Mouse (Mus musculus): Measurements from ENCODE around the gene Kif2b. TPM values are rescaled to one million over a fixed set of nuclear protein-coding genes. Genes with fewer than 3 reads are reported as not detected.

Gene Kif2b
- not detected in 2 replicates for polyA plus RNA-seq (2012; rRNA removed)
- not detected in 2 replicates for polyA plus RNA-seq (2014; fragmentation: Nextera tagmentation; extraction: Ambion mirVana)

GRCm38 (mm10) chr11:91577317-91577716 is at the start of gene Kif2b:
Kif2b (minus strand) TSS chr11:91577558.
- Histone ChIP-seq H3K27ac (no peak within 1 kb of the TSS), H3K4me1 (replicated peaks; ENCODE audit: control insufficient read depth in 2 of 2, insufficient read depth in 2 of 2, low read length in 1 of 2) (no peaks in the 10 kb centered on the region), H3K4me2 (ENCODE audit: low read depth) (no peak within 1 kb of the TSS), H3K9ac (replicated peaks) (no peak within 1 kb of the TSS), H3K36me3 (replicated peaks; ENCODE audit: control insufficient read depth, insufficient read depth, low read depth) (no peaks in the 10 kb centered on the region), H3K27me3 (ENCODE audit: control insufficient read depth, insufficient read depth, low read length) (no peaks in the 10 kb centered on the region), H3K4me3 (ENCODE audit: insufficient read depth in 1 of 2, low read depth in 2 of 2, low read length in 2 of 2) (no peak within 1 kb of the TSS), H3K9me3 (ENCODE audit: control insufficient read depth, low read length) (no peaks in the 10 kb centered on the region)
- no peak for DNase-seq (ENCODE audit: low read depth in 3 of 3, low spot score in 3 of 3)
- WGBS (ENCODE audit: insufficient replicate concordance) = 70% methylated on average over 9 of the region's 9 CpGs
- ATAC-seq (ENCODE audit: insufficient read depth) = no peak
- TF ChIP-seq EP300 (IDR thresholded peaks at IDR 0.05; ENCODE audit: low read depth) = no peak
- TF ChIP-seq CTCF (IDR thresholded peaks at IDR 0.05; ENCODE audit: low read depth) = no peak

GRCm38 (mm10) chr11:91593088-91593487 is 15.7 kb upstream of the Kif2b start:
- TF ChIP-seq EP300 (IDR thresholded peaks at IDR 0.05; ENCODE audit: low read depth) (no peak), CTCF (IDR thresholded peaks at IDR 0.05; ENCODE audit: low read depth) (no peak)
- Histone ChIP-seq H3K9ac (replicated peaks) (no peak overlapping the region), H3K27me3 (ENCODE audit: control insufficient read depth, insufficient read depth, low read length) (no peaks in the 10 kb centered on the region), H3K36me3 (replicated peaks; ENCODE audit: control insufficient read depth, insufficient read depth, low read depth) (no peaks in the 10 kb centered on the region), H3K4me3 (ENCODE audit: insufficient read depth in 1 of 2, low read depth in 2 of 2, low read length in 2 of 2) (no peak overlapping the region), H3K4me1 (replicated peaks; ENCODE audit: control insufficient read depth in 2 of 2, insufficient read depth in 2 of 2, low read length in 1 of 2) (no peaks in the 10 kb centered on the region), H3K4me2 (ENCODE audit: low read depth) (no peak overlapping the region), H3K9me3 (ENCODE audit: control insufficient read depth, low read length) (no peaks in the 10 kb centered on the region), H3K27ac (no peak overlapping the region)
- WGBS (ENCODE audit: insufficient replicate concordance) = 55% methylated on average over 3 of the region's 3 CpGs
- ATAC-seq (ENCODE audit: insufficient read depth) (no peak), DNase-seq (ENCODE audit: low read depth in 3 of 3, low spot score in 3 of 3) (no peak)

GRCm38 (mm10) chr11:91576856-91577255 is 502 bp downstream of the Kif2b start:
- ATAC-seq (ENCODE audit: insufficient read depth) (no peak), DNase-seq (ENCODE audit: low read depth in 3 of 3, low spot score in 3 of 3) (no peak)
- Histone ChIP-seq H3K4me3 (ENCODE audit: insufficient read depth in 1 of 2, low read depth in 2 of 2, low read length in 2 of 2) (no peak overlapping the region), H3K4me2 (ENCODE audit: low read depth) (no peak overlapping the region), H3K9ac (replicated peaks) (no peak overlapping the region), H3K27me3 (ENCODE audit: control insufficient read depth, insufficient read depth, low read length) (no peaks in the 10 kb centered on the region), H3K4me1 (replicated peaks; ENCODE audit: control insufficient read depth in 2 of 2, insufficient read depth in 2 of 2, low read length in 1 of 2) (no peaks in the 10 kb centered on the region), H3K9me3 (ENCODE audit: control insufficient read depth, low read length) (no peaks in the 10 kb centered on the region), H3K36me3 (replicated peaks; ENCODE audit: control insufficient read depth, insufficient read depth, low read depth) (no peaks in the 10 kb centered on the region), H3K27ac (no peak overlapping the region)
- 78% methylated on average over 19 of the region's 19 CpGs for WGBS (ENCODE audit: insufficient replicate concordance)
- no peak for TF ChIP-seq CTCF (IDR thresholded peaks at IDR 0.05; ENCODE audit: low read depth)
- no peak for TF ChIP-seq EP300 (IDR thresholded peaks at IDR 0.05; ENCODE audit: low read depth)

DNA sequence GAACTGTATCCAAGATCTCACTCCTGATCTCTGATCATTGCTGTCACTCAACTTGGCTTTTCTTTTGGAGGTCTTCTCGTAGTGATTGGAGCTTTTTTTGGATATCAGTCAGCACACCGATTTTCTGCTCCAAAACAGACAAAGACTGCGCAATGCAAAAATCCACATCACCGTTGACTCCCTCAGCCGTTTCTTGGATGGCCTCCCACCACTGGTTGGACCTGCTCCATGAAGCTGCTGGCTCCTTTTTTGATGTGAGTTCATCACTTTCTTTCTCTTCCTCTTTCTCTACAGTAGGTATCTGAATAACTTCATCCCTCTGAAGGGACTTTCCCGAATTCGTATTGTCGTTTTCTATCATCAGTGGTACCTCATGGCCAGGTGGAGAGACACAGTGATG is 2.0 kb downstream of the Kif2b start:
- TF ChIP-seq EP300 (IDR thresholded peaks at IDR 0.05; ENCODE audit: low read depth) (no peak), CTCF (IDR thresholded peaks at IDR 0.05; ENCODE audit: low read depth) (no peak)
- no peak for ATAC-seq (ENCODE audit: insufficient read depth)
- no peak overlapping the region for H3K9ac ChIP-seq (replicated peaks)
- WGBS (ENCODE audit: insufficient replicate concordance) = 62% methylated on average over 8 of the region's 8 CpGs
- H3K9me3 ChIP-seq (ENCODE audit: control insufficient read depth, low read length) = no peaks in the 10 kb centered on the region
- H3K4me3 ChIP-seq (ENCODE audit: insufficient read depth in 1 of 2, low read depth in 2 of 2, low read length in 2 of 2) = no peak overlapping the region
- H3K27me3 ChIP-seq (ENCODE audit: control insufficient read depth, insufficient read depth, low read length) = no peaks in the 10 kb centered on the region
- H3K4me2 ChIP-seq (ENCODE audit: low read depth) = no peak overlapping the region
- DNase-seq (ENCODE audit: low read depth in 3 of 3, low spot score in 3 of 3) = no peak
- H3K27ac ChIP-seq = no peak overlapping the region
- H3K36me3 ChIP-seq (replicated peaks; ENCODE audit: control insufficient read depth, insufficient read depth, low read depth) = no peaks in the 10 kb centered on the region
- H3K4me1 ChIP-seq (replicated peaks; ENCODE audit: control insufficient read depth in 2 of 2, insufficient read depth in 2 of 2, low read length in 1 of 2) = no peaks in the 10 kb centered on the region

- DNase-seq (ENCODE audit: low read depth in 3 of 3, low spot score in 3 of 3) (no peak), ATAC-seq (ENCODE audit: insufficient read depth) (no peak)
- H3K9ac ChIP-seq (replicated peaks) = no peak overlapping the region
- no peaks in the 10 kb centered on the region for H3K9me3 ChIP-seq (ENCODE audit: control insufficient read depth, low read length)
- H3K36me3 ChIP-seq (replicated peaks; ENCODE audit: control insufficient read depth, insufficient read depth, low read depth) = no peaks in the 10 kb centered on the region
- no peak overlapping the region for H3K4me3 ChIP-seq (ENCODE audit: insufficient read depth in 1 of 2, low read depth in 2 of 2, low read length in 2 of 2)
- no peak overlapping the region for H3K4me2 ChIP-seq (ENCODE audit: low read depth)
- TF ChIP-seq CTCF (IDR thresholded peaks at IDR 0.05; ENCODE audit: low read depth) (no peak), EP300 (IDR thresholded peaks at IDR 0.05; ENCODE audit: low read depth) (no peak)
- H3K27ac ChIP-seq = no peak overlapping the region
- no peaks in the 10 kb centered on the region for H3K27me3 ChIP-seq (ENCODE audit: control insufficient read depth, insufficient read depth, low read length)
- 9% methylated on average over 3 of the region's 3 CpGs for WGBS (ENCODE audit: insufficient replicate concordance)
- no peaks in the 10 kb centered on the region for H3K4me1 ChIP-seq (replicated peaks; ENCODE audit: control insufficient read depth in 2 of 2, insufficient read depth in 2 of 2, low read length in 1 of 2)
Observed at GRCm38 (mm10) chr11:91574477-91574876, 2.9 kb downstream of the Kif2b start.

All from liver, embryonic 14.5 days (tissue).